Mouse (Mus musculus) heart, adult 2 months (tissue): ENCODE measurements around the gene Polr2a. TPM values are rescaled to one million over a fixed set of nuclear protein-coding genes. Genes with fewer than 3 reads are reported as not detected.

Experiments used
- DNase-seq, 2 experiments: peaks; one replicate each; pipeline ENCODE4 v3.0.0; 2021
- H3K27ac ChIP-seq: fragments of 200-600 bp; 2 replicates; pipeline ENCODE4 v1.8.1; 2022
- H3K27me3 ChIP-seq: fragments of 200-500 bp; 2 replicates; pipeline ENCODE4 v1.6.1; 2012; ENCODE audit warnings: mild to moderate bottlenecking, low read length, inconsistent platforms, mixed read lengths; ENCODE audit not compliant: control insufficient read depth, insufficient read depth
- H3K36me3 ChIP-seq: fragments of 200-500 bp; 2 replicates; pipeline ENCODE4 v1.6.1; 2012; ENCODE audit warnings: low read length, inconsistent platforms; ENCODE audit not compliant: control insufficient read depth, insufficient read depth
- H3K4me1 ChIP-seq: fragments of 200-500 bp; 2 replicates; pipeline ENCODE4 v1.6.1; 2011; ENCODE audit warnings: low read length; ENCODE audit not compliant: control insufficient read depth, insufficient read depth
- H3K4me3 ChIP-seq: fragments of 200-600 bp; 2 replicates; pipeline ENCODE4 v1.8.1; 2022
- H3K79me2 ChIP-seq: fragments of 200-500 bp; replicated peaks from 2 replicates; pipeline ENCODE4 v1.6.1; 2012; ENCODE audit warnings: mild to moderate bottlenecking, inconsistent platforms, low read length, moderate library complexity, mixed read lengths; ENCODE audit not compliant: control insufficient read depth, insufficient read depth
- H3K9ac ChIP-seq: fragments of 200-500 bp; 2 replicates; pipeline ENCODE4 v1.6.1; 2012; ENCODE audit warnings: low read depth, mild to moderate bottlenecking, control low read depth, inconsistent platforms, low read length, mixed read lengths
- CTCF ChIP-seq: fragments of 200-600 bp; IDR thresholded peaks from 2 replicates; pipeline ENCODE4 v1.8.1; 2022; ENCODE audit warnings: antibody characterized with exemption, mild to moderate bottlenecking, moderate library complexity
- EP300 ChIP-seq: fragments of 200-500 bp; IDR thresholded peaks from 2 replicates; pipeline ENCODE4 v1.6.1; 2011; ENCODE audit warnings: low read depth, low read length, control low read depth; ENCODE audit not compliant: insufficient read depth
- POLR2A ChIP-seq: fragments of 200-500 bp; IDR thresholded peaks from 2 replicates; pipeline ENCODE4 v1.6.1; 2011; ENCODE audit warnings: mild to moderate bottlenecking, low read depth, low read length, control low read depth; ENCODE audit not compliant: insufficient read depth
- WGBS: fragments of 180-500 bp; shearing (Covaris S2); methylation state at CpG from one replicate; pipeline ENCODE4 v1.1.7; 2018; 5-methylcytosine and 5-hydroxymethylcytosine counted together
- intact Hi-C: fragments of 180-260 bp; cut with DNase I; formaldehyde crosslinking; loops from one replicate; pipeline ENCODE4 v1.15.1; 2025
- polyA plus RNA-seq: library from polyadenylated mRNA; depleted of rRNA; stranded (reverse); fragments of >200 nt; gene quantifications from 2 replicates; pipeline ENCODE4 v1.2.3, GENCODE M21; 2012
- total RNA-seq, 2 experiments: library from RNA; stranded (reverse); gene quantifications; 2 replicates each; pipeline ENCODE4 v1.2.3; 2021

Polr2a gene
- total and polyA plus RNA-seq, 3 experiments: 15.6 to 30.4 (median 25.3) TPM

- TF ChIP-seq EP300 (no peak), POLR2A (no peak), CTCF (no peak)
- H3K27ac ChIP-seq: no peak overlapping the region
Observed at GRCm38 (mm10) chr11:69715929-69716328, 42.5 kb downstream of the Polr2a start.

GRCm38 (mm10) chr11:69715482-69715881 is 43.0 kb downstream of the Polr2a start:
- Histone ChIP-seq H3K36me3 (no peaks in the 10 kb centered on the region), H3K27me3 (no peaks in the 10 kb centered on the region), H3K4me3 (no peak overlapping the region), H3K4me1 (no peaks in the 10 kb centered on the region; the same call in 1 of the 2 replicates), H3K79me2 (no peaks in the 10 kb centered on the region), H3K9ac (no peak overlapping the region), H3K27ac (no peak overlapping the region)
- intact Hi-C loops: loop anchor here (2.0 kb wide), 1 partner anchor 33 kb away; the partner anchor contains the start of gene Senp3
- peak in 1 of 2 experiments; percentile 56 for DNase-seq
- TF ChIP-seq POLR2A (no peak), EP300 (no peak), CTCF (peak; percentile 78)
- 58% methylated on average over 9 of the region's 9 CpGs for WGBS

More at GRCm38 (mm10) chr11:69715929-69716328, 42.5 kb downstream of the Polr2a start:
- no peak overlapping the region for H3K9ac ChIP-seq
- H3K27me3 ChIP-seq: no peaks in the 10 kb centered on the region
- DNase-seq: peak in 1 of 2 experiments; percentile 38
- H3K4me3 ChIP-seq: no peak overlapping the region
- H3K4me1 ChIP-seq: no peaks in the 10 kb centered on the region; the same call in 1 of the 2 replicates
- intact Hi-C loops: loop anchor here (2.0 kb wide), 1 partner anchor 33 kb away; the partner anchor contains the start of gene Senp3
- no peaks in the 10 kb centered on the region for H3K79me2 ChIP-seq
- H3K36me3 ChIP-seq: no peaks in the 10 kb centered on the region
- WGBS: 28% methylated on average over 5 of the region's 5 CpGs

- intact Hi-C loops: loop anchor here (2.0 kb wide), 1 partner anchor 32 kb away; the partner anchor contains the start of gene Senp3
Observed at GRCm38 (mm10) chr11:69714636-69715329, 43.7 kb downstream of the Polr2a start.

GRCm38 (mm10) chr11:69712954-69713672 is 45.3 kb downstream of the Polr2a start:
- no peak for TF ChIP-seq POLR2A
- no peak for TF ChIP-seq CTCF
- TF ChIP-seq EP300: no peak
- intact Hi-C loops: no loop called here
- Histone ChIP-seq H3K4me3 (no peak overlapping the region), H3K27ac (no peak overlapping the region), H3K4me1 (no peaks in the 10 kb centered on the region; the same call in 1 of the 2 replicates), H3K36me3 (no peaks in the 10 kb centered on the region), H3K9ac (no peak overlapping the region), H3K27me3 (no peaks in the 10 kb centered on the region), H3K79me2 (no peaks in the 10 kb centered on the region)
- DNase-seq: no peak
- 88% methylated on average over 20 of the region's 20 CpGs for WGBS

More at GRCm38 (mm10) chr11:69714636-69715329, 43.7 kb downstream of the Polr2a start:
- H3K27ac ChIP-seq: no peak overlapping the region
- no peaks in the 10 kb centered on the region for H3K79me2 ChIP-seq
- no peak overlapping the region for H3K4me3 ChIP-seq
- 75% methylated on average over 18 of the region's 18 CpGs for WGBS
- H3K9ac ChIP-seq: no peak overlapping the region
- DNase-seq: no peak
- H3K27me3 ChIP-seq: no peaks in the 10 kb centered on the region
- H3K36me3 ChIP-seq: no peaks in the 10 kb centered on the region
- H3K4me1 ChIP-seq: no peaks in the 10 kb centered on the region; the same call in 1 of the 2 replicates
- TF ChIP-seq POLR2A (no peak), CTCF (no peak), EP300 (no peak)

GRCm38 (mm10) chr11:69711082-69711481 is 47.4 kb downstream of the Polr2a start:
- H3K9ac ChIP-seq: no peak overlapping the region
- no peaks in the 10 kb centered on the region for H3K27me3 ChIP-seq
- H3K4me1 ChIP-seq: peaks cover 4% of the 10 kb centered on the region
- no peak overlapping the region for H3K4me3 ChIP-seq
- H3K79me2 ChIP-seq: no peaks in the 10 kb centered on the region
- no peaks in the 10 kb centered on the region for H3K36me3 ChIP-seq
- DNase-seq: no peak
- no peak for TF ChIP-seq POLR2A
- no peak for TF ChIP-seq CTCF
- TF ChIP-seq EP300: no peak
- no peak overlapping the region for H3K27ac ChIP-seq
- intact Hi-C loops: no loop called here
- 76% methylated on average over 2 of the region's 2 CpGs for WGBS
